Mouse (Mus musculus): ENCODE measurements around the gene Gm5799.
"Not testable (repeated sequence)": the region's sequence is repeated elsewhere in the genome, so short reads cannot be mapped to it uniquely, and the experiment has no call there.

DNA sequence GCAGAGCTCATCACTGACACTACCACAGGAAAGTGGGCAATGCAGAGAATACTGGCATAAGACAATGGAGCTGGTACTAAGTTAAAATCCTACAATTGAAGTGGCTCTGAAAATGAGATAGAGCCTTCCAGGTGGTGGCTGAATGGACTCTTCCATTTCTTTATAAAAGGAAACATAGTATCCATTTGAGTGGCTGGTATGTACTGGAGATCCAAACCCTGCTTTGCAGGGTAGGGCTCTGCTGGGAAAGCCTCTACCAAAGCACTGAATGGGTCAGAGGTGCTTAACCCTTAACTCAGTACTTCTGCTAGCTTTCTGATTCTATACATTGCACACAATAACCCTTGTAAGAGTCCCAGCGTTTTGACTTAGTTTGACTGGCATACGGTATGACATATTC lies 8.9 kb downstream of the Gm5799 start:
- not testable (repeated sequence) for TF ChIP-seq GATA1, TAL1 (IDR thresholded peaks at IDR 0.05; ENCODE audit: low read length)

All from erythroblast, embryonic 14.5 days (primary cell).